Comparison of ENCODE assay signal across 19 mouse cellular contexts in the genomic region with DNA sequence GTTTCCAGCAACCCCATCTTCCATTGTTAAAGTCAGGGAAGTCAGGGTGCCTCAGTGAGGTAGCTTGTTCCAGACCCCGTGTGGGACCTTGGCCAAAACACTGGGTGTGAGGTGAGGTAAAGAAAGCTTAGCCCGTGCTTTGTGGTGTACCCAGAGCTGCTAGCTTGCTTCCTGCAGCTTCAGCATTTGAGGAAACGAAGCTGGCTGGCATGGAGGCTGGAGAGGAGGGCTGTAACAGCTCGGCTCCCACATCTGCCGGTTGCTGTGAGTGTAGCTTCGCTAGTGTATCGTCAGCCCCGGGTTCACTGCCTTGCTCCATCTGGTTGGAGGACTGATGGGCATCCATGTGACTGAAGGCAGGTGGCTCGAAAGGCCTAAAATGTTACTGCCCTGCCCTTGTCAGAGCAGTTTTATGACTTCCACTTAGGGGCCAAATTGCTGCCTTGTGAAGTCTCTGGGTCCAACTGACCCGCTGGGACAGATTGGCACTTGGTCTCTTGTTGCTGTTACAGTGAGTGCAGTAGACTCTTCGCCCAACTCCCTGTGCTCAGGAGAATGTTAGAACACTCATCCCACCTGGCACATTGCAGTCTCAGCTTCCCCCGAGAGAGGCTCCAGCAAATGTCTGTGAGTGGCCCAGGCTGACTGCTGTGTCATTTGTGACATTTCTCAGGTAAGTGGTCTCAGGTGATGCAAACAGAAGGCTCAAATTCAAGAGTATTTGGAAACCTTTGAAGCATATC.
"Had no signal": no experiment of that assay in that cellular context is flagged by ENCODE, and none has a peak within 500 bp of the region (broad histone marks: within the 10 kb centered on the region; RNA-seq: fewer than 3 reads in every experiment).

No protein-coding gene starts in this region.

- H3K9ac ChIP-seq: limb, embryonic 13.5 days; liver, embryonic 12.5 days; liver, embryonic 15.5 days; lung, embryonic 15.5 days; stomach, embryonic 15.5 days had no signal

- H3K27ac ChIP-seq: limb, embryonic 13.5 days; liver, embryonic 12.5 days; liver, embryonic 15.5 days; lung, embryonic 15.5 days; stomach, embryonic 15.5 days had no signal

- ATAC-seq: intestine, embryonic 16.5 days; liver, embryonic 12.5 days had no signal

- DNase-seq: kidney, adult 18-20 months; kidney, postnatal 4 days; left cerebral cortex, postnatal 4 days; liver; lung, adult 18-20 months; lung, postnatal 10 days; lung, postnatal 36 days; midbrain, embryonic 14.5 days; right cerebral cortex, adult 18-20 months; right cerebral cortex, postnatal 14 days; right cerebral cortex, postnatal 4 days; spleen, adult 18-20 months; thymus, postnatal 25 days had no signal

- H3K4me3 ChIP-seq: limb, embryonic 13.5 days; liver, embryonic 12.5 days; liver, embryonic 15.5 days; lung, embryonic 15.5 days; stomach, embryonic 15.5 days had no signal

- H3K4me1 ChIP-seq: liver, embryonic 12.5 days; liver, embryonic 15.5 days; lung, embryonic 15.5 days; stomach, embryonic 15.5 days had no signal

- H3K9me3 ChIP-seq: limb, embryonic 13.5 days; liver, embryonic 12.5 days; liver, embryonic 15.5 days; lung, embryonic 15.5 days; stomach, embryonic 15.5 days had no signal

- H3K27me3 ChIP-seq: limb, embryonic 13.5 days; liver, embryonic 12.5 days; liver, embryonic 15.5 days; lung, embryonic 15.5 days; stomach, embryonic 15.5 days had no signal

- H3K4me2 ChIP-seq: limb, embryonic 13.5 days; liver, embryonic 12.5 days; liver, embryonic 15.5 days; lung, embryonic 15.5 days; stomach, embryonic 15.5 days had no signal
